Mouse (Mus musculus) C2C12 (cell line): ENCODE data around the gene Mmel1. TPM values are rescaled to one million over a fixed set of nuclear protein-coding genes. Genes with fewer than 3 reads are reported as not detected.

Experiments
- H3K27me3 ChIP-seq: one replicate; pipeline ENCODE4 v1.6.1; 2011; ENCODE audit not compliant: control insufficient read depth, insufficient read depth, insufficient read length
- H3K36me3 ChIP-seq: one replicate; pipeline ENCODE4 v1.6.1; 2011; ENCODE audit not compliant: control insufficient read depth, insufficient read depth
- H3K4me3 ChIP-seq: one replicate; pipeline ENCODE4 v1.5.1; 2011; ENCODE audit warnings: mild to moderate bottlenecking, control low read depth; ENCODE audit not compliant: poor library complexity, insufficient read depth, severe bottlenecking
- H3K79me2 ChIP-seq: one replicate; pipeline ENCODE4 v1.6.1; 2011; ENCODE audit not compliant: control insufficient read depth, insufficient read depth
- H3K79me3 ChIP-seq: one replicate; pipeline ENCODE4 v1.6.1; 2011; ENCODE audit warnings: low read depth, control low read depth
- H3ac ChIP-seq: one replicate; pipeline ENCODE3; 2011; ENCODE audit warnings: low read depth; ENCODE audit not compliant: control insufficient read depth, insufficient read length
- CEBPB ChIP-seq: IDR thresholded peaks from one replicate; pipeline ENCODE4 v1.6.1; 2011; ENCODE audit warnings: low read depth, mild to moderate bottlenecking, control low read depth, moderate library complexity
- CTCF ChIP-seq: IDR thresholded peaks from one replicate; pipeline ENCODE4 v1.5.1; 2011; ENCODE audit not compliant: control insufficient read depth, insufficient read depth, insufficient read length
- FOSL1 ChIP-seq: IDR thresholded peaks from one replicate; pipeline ENCODE4 v1.8.0; 2011; ENCODE audit warnings: mild to moderate bottlenecking, low read length; ENCODE audit not compliant: poor library complexity, insufficient read depth, severe bottlenecking
- MAX ChIP-seq: IDR thresholded peaks from one replicate; pipeline ENCODE4 v1.6.1; 2011; ENCODE audit warnings: mild to moderate bottlenecking, control low read depth
- MYOD1 ChIP-seq: IDR thresholded peaks from one replicate; pipeline ENCODE4 v1.6.1; 2011; ENCODE audit warnings: low read depth; ENCODE audit not compliant: control insufficient read depth, insufficient read length
- MYOG ChIP-seq: IDR thresholded peaks from one replicate; pipeline ENCODE4 v1.6.1; 2011; ENCODE audit not compliant: control insufficient read depth, insufficient read length; ENCODE audit errors: extremely low read depth
- USF1 ChIP-seq: IDR thresholded peaks from one replicate; pipeline ENCODE4 v1.6.1; 2011; ENCODE audit warnings: low read depth, mild to moderate bottlenecking, control low read depth, moderate library complexity
- polyA plus RNA-seq: library from polyadenylated mRNA; unstranded; fragments of >200 nt; fragmentation: generic; extraction: Trizol; gene quantifications from one replicate; pipeline ENCODE4 v1.2.1, GENCODE M21; 2012; ENCODE audit warnings: missing spikeins

The Mmel1 gene
- polyA plus RNA-seq, 1 experiment: 0.04 TPM

DNA sequence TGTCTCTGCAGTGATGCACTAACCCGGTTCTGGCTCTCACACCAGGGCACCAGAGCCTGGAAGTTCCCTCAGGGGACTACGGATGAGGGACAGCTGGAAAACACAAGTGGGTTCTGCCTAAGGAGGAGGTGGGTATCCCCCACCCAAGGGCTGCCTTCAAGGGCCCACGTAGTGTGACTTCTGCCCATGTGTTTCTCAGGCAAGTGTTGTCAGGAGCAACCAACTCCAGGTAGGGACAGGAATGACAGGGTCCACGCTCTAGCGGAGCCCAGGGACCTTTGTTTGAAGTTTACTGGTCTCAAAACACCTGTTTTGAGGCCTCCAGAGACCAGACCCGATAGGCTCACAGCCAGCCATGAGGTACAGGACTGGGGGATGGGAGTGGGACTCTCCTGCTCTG is 3.8 kb downstream of the Mmel1 start:
- Histone ChIP-seq H3K27me3 (peaks cover 34% of the 10 kb centered on the region), H3K36me3 (no peaks in the 10 kb centered on the region), H3ac (no peak overlapping the region), H3K4me3 (no peak overlapping the region), H3K79me3 (no peaks in the 10 kb centered on the region), H3K79me2 (no peaks in the 10 kb centered on the region)
- no peak for TF ChIP-seq MYOG
- TF ChIP-seq MYOD1: no peak
- TF ChIP-seq CTCF: no peak
- TF ChIP-seq MAX: no peak
- TF ChIP-seq USF1: no peak
- no peak for TF ChIP-seq FOSL1
- no peak for TF ChIP-seq CEBPB

DNA sequence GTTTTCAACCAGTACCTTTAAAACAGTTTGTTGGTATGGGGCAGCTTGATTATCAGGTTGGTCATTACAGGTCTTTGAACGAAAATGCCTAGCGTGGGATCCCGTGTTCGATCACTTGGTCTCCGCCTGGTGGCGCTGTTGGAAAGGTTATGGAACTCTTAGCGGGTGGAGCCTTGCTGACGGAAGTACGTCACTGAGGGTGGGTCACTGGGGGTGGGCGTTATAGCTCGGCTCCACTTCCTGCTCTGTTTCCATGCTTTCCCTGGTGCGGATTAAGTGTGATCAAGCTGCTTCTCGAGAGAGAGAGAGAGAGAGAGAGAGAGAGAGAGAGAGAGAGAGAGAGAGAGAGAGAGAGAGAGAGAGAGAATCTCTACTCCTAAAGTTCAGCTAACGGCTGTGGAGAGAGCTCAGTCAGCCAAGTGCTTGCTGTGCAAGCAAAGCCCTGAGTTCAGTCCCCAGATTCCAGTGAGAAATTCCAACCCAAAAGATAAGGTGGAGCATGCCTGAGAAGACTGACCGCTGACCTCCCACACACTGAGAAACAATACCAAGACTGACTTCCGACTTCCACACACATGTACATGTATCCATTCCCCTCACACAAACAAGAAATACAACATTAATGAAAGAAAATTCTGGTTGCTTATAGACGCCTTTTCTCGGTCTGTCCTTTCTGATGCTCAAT is 8.6 kb downstream of the Mmel1 start:
- no peak for TF ChIP-seq USF1
- no peak for TF ChIP-seq MYOG
- TF ChIP-seq CEBPB: no peak
- TF ChIP-seq MYOD1: no peak
- no peak for TF ChIP-seq FOSL1
- TF ChIP-seq MAX: no peak
- peak; percentile 25 for TF ChIP-seq CTCF
- H3K4me3 ChIP-seq: no peak overlapping the region
- H3K36me3 ChIP-seq: no peaks in the 10 kb centered on the region

GRCm38 (mm10) chr4:154880730-154881129 is 11.3 kb downstream of the Mmel1 start:
- no peaks in the 10 kb centered on the region for H3K79me3 ChIP-seq
- no peak overlapping the region for H3K4me3 ChIP-seq
- H3ac ChIP-seq: no peak overlapping the region
- H3K36me3 ChIP-seq: no peaks in the 10 kb centered on the region
- no peaks in the 10 kb centered on the region for H3K79me2 ChIP-seq
- H3K27me3 ChIP-seq: peaks cover 17% of the 10 kb centered on the region
- TF ChIP-seq FOSL1 (no peak), MAX (no peak), MYOG (no peak), CTCF (no peak), CEBPB (no peak), MYOD1 (no peak), USF1 (no peak)

More for the DNA sequence above, 8.6 kb downstream of the Mmel1 start:
- Histone ChIP-seq H3K27me3 (peaks cover 10% of the 10 kb centered on the region), H3K79me3 (no peaks in the 10 kb centered on the region), H3K79me2 (no peaks in the 10 kb centered on the region), H3ac (no peak overlapping the region)

DNA sequence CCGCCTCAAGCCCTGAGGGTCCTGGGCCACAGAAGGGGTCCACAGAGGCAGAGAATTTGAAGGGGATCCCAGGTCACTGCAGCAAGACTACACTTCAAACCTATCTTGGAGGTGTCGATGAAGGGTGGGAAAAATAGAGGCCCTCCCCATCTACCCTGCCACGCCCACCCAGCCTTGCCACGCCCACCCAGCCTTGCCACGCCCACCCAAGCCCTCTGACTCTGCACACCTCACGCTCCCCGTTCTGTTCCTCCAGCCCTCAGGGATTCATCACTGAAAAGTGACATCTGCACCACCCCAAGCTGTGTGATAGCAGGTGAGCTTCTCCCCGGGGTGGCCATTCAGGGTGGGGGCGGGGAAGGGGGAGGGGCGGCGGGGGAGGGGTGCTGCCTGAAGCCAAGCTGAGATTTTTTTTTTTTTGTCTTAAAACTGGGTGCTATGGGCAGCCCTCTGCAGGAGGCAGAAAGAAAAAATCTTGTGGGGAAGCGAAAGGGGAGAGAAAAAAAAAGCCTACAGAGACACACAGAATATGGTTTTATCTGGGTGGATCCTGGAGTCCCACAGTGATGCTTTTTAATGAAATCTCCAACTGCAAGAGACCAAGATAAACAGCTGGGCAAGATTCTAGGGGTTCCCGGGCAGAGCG is 12.8 kb downstream of the Mmel1 start:
- TF ChIP-seq MAX: no peak
- no peak for TF ChIP-seq FOSL1
- no peak for TF ChIP-seq CEBPB
- TF ChIP-seq MYOG: no peak
- TF ChIP-seq MYOD1: no peak
- TF ChIP-seq USF1: no peak
- no peak for TF ChIP-seq CTCF
- Histone ChIP-seq H3K36me3 (no peaks in the 10 kb centered on the region), H3K4me3 (no peak overlapping the region)

GRCm38 (mm10) chr4:154885416-154885815 is 16.0 kb downstream of the Mmel1 start:
- H3K4me3 ChIP-seq: no peak overlapping the region
- no peaks in the 10 kb centered on the region for H3K36me3 ChIP-seq
- no peaks in the 10 kb centered on the region for H3K79me3 ChIP-seq
- H3K27me3 ChIP-seq: peaks cover 39% of the 10 kb centered on the region
- TF ChIP-seq MAX: no peak
- no peaks in the 10 kb centered on the region for H3K79me2 ChIP-seq
- H3ac ChIP-seq: no peak overlapping the region

More for the DNA sequence above, 12.8 kb downstream of the Mmel1 start:
- Histone ChIP-seq H3ac (no peak overlapping the region), H3K79me3 (no peaks in the 10 kb centered on the region), H3K27me3 (peaks cover 22% of the 10 kb centered on the region), H3K79me2 (no peaks in the 10 kb centered on the region)
